Mouse (Mus musculus) Patski (cell line): ENCODE results near the gene Cyp3a13. TPM values are rescaled to one million over a fixed set of nuclear protein-coding genes. Genes with fewer than 3 reads are reported as not detected.

Experiments used
- ATAC-seq: fragments of 100-300 bp; one replicate; pipeline ENCODE4 v1.8.0; 2021
- CTCF ChIA-PET: fragments of 350-600 bp; sonication (Branson Sonifier 250); formaldehyde crosslinking; loops from one replicate; lab custom pipeline; 2022; ENCODE audit warnings: inconsistent platforms; lab: Charles Lee
- POLR2A ChIA-PET: fragments of 350-600 bp; sonication (Branson Sonifier 250); formaldehyde crosslinking; loops from one replicate; lab custom pipeline; 2022; ENCODE audit warnings: antibody characterized with exemption, inconsistent platforms; lab: Charles Lee
- DNase-seq: peaks from one replicate; pipeline ENCODE4 v3.0.0-alpha.2; 2011; ENCODE audit warnings: low read depth, low spot score
- H3K27me3 ChIP-seq: fragments of 371-371 bp; one replicate; pipeline ENCODE4 v1.5.1; 2021
- CTCF ChIP-seq: fragments of 100-300 bp; IDR thresholded peaks from one replicate; pipeline ENCODE4 v1.5.1; 2021
- in situ Hi-C: fragments of 300-500 bp; cut with MboI; formaldehyde crosslinking; loops from 3 replicates; pipeline ENCODE4 v1.11.1; 2018; ENCODE audit warnings: low pct_unique_long_range_greater_than_20kb, mixed read lengths
- polyA plus RNA-seq: library from polyadenylated mRNA; unstranded; gene quantifications from one replicate; pipeline ENCODE4 v1.2.3, GENCODE M21; 2021

The Cyp3a13 gene
- polyA plus RNA-seq, 1 experiment from 2014 or later, result 1.3 TPM

- ATAC-seq, result no peak
- POLR2A ChIA-PET, result no interaction called here
- in situ Hi-C loops, result no loop called here
- CTCF ChIA-PET, result no interaction called here
- no peak for DNase-seq
- no peak for TF ChIP-seq CTCF
- H3K27me3 ChIP-seq, result peaks cover 20% of the 10 kb centered on the region
These were observed 752 bp upstream of the Cyp3a13 start for GRCm38 (mm10) chr5:137922171-137922570.

- ChIA-PET POLR2A (no interaction called here), CTCF (interaction anchor here (1.7 kb wide), 1 partner anchor 10 kb away, joined by 5 read pairs; no protein-coding TSS in a partner anchor)
- ATAC-seq (no peak), DNase-seq (no peak)
- no peak for TF ChIP-seq CTCF
- in situ Hi-C loops, result no loop called here
- H3K27me3 ChIP-seq, result peaks cover 7% of the 10 kb centered on the region
These were observed 5.9 kb downstream of the Cyp3a13 start for GRCm38 (mm10) chr5:137915550-137915949.

- CTCF ChIA-PET, result interaction anchor here (0.9 to 1.7 kb wide), 2 partner anchors 9 to 59 kb away, joined by 4 to 5 read pairs; no protein-coding TSS in a partner anchor
- ATAC-seq (no peak), DNase-seq (no peak)
- peaks cover 7% of the 10 kb centered on the region for H3K27me3 ChIP-seq
- no peak for TF ChIP-seq CTCF
- POLR2A ChIA-PET, result no interaction called here
- in situ Hi-C loops, result no loop called here
These were observed 6.9 kb downstream of the Cyp3a13 start for GRCm38 (mm10) chr5:137914508-137914907.

- CTCF ChIA-PET, result no interaction called here
- POLR2A ChIA-PET, result interaction anchor here (1.0 kb wide), 1 partner anchor 228 kb away, joined by 3 read pairs; no protein-coding TSS in a partner anchor
- no peak for ATAC-seq
- no peak for TF ChIP-seq CTCF
- no peak for DNase-seq
- peaks cover 12% of the 10 kb centered on the region for H3K27me3 ChIP-seq
- in situ Hi-C loops, result no loop called here
These were observed 11.7 kb downstream of the Cyp3a13 start for GRCm38 (mm10) chr5:137909564-137910262.

- ATAC-seq, result no peak
- no peak for DNase-seq
- no peak for TF ChIP-seq CTCF
- CTCF ChIA-PET, result interaction anchor here (0.9 to 1.1 kb wide), 2 partner anchors 53 to 76 kb away, joined by 3 read pairs; no protein-coding TSS in a partner anchor
- peaks cover 56% of the 10 kb centered on the region for H3K27me3 ChIP-seq
- POLR2A ChIA-PET, result no interaction called here
- in situ Hi-C loops, result no loop called here
These were observed 23.6 kb downstream of the Cyp3a13 start for GRCm38 (mm10) chr5:137897812-137898211.

- in situ Hi-C loops, result loop anchor here (5.0 kb wide), 2 partner anchors 59 to 244 kb away; no protein-coding TSS in a partner anchor
- TF ChIP-seq CTCF, result peak; percentile 76
- ATAC-seq, result no peak
- H3K27me3 ChIP-seq, result peaks cover 31% of the 10 kb centered on the region
- DNase-seq, result no peak
- ChIA-PET POLR2A (no interaction called here), CTCF (interaction anchor here (0.8 to 1.5 kb wide), 2 partner anchors 10 to 12 kb away, joined by 4 to 5 read pairs; no protein-coding TSS in a partner anchor)
These were observed 28.5 kb downstream of the Cyp3a13 start for GRCm38 (mm10) chr5:137892954-137893353.

GRCm38 (mm10) chr5:137887666-137888065 lies 33.8 kb downstream of the Cyp3a13 start:
- DNase-seq, result no peak
- H3K27me3 ChIP-seq, result peaks cover 24% of the 10 kb centered on the region
- CTCF ChIA-PET, result no interaction called here
- POLR2A ChIA-PET, result no interaction called here
- in situ Hi-C loops, result no loop called here
- no peak for TF ChIP-seq CTCF
- ATAC-seq, result no peak

GRCm38 (mm10) chr5:137885894-137886293 lies 35.5 kb downstream of the Cyp3a13 start:
- peaks cover 24% of the 10 kb centered on the region for H3K27me3 ChIP-seq
- ChIA-PET POLR2A (no interaction called here), CTCF (interaction anchor here (1.2 to 1.8 kb wide), 4 partner anchors 8 to 255 kb away, joined by 3 to 8 read pairs (median 4); no protein-coding TSS in a partner anchor)
- DNase-seq (peak; percentile 24), ATAC-seq (no peak)
- in situ Hi-C loops, result no loop called here
- TF ChIP-seq CTCF, result peak; percentile 94

GRCm38 (mm10) chr5:137883345-137883744 lies 38.1 kb downstream of the Cyp3a13 start:
- CTCF ChIA-PET, result interaction anchor here (1.2 kb wide), 1 partner anchor 10 kb away, joined by 5 read pairs; no protein-coding TSS in a partner anchor

GRCm38 (mm10) chr5:137882922-137883321 lies 38.5 kb downstream of the Cyp3a13 start:
- in situ Hi-C loops, result no loop called here
- ChIA-PET POLR2A (no interaction called here), CTCF (interaction anchor here (1.2 kb wide), 1 partner anchor 10 kb away, joined by 5 read pairs; no protein-coding TSS in a partner anchor)
- no peak for ATAC-seq
- peaks cover 19% of the 10 kb centered on the region for H3K27me3 ChIP-seq
- DNase-seq, result no peak
- no peak for TF ChIP-seq CTCF

More at GRCm38 (mm10) chr5:137883345-137883744, 38.1 kb downstream of the Cyp3a13 start:
- no peak for TF ChIP-seq CTCF
- peaks cover 17% of the 10 kb centered on the region for H3K27me3 ChIP-seq
- no peak for ATAC-seq
- no peak for DNase-seq
- POLR2A ChIA-PET, result no interaction called here
- in situ Hi-C loops, result no loop called here

- DNase-seq (no peak), ATAC-seq (no peak)
- in situ Hi-C loops, result loop anchor here (5.0 kb wide), 1 partner anchor 76 kb away; no protein-coding TSS in a partner anchor
- CTCF ChIA-PET, result interaction anchor here (0.8 to 2.7 kb wide), 6 partner anchors 8 to 86 kb away, joined by 3 to 9 read pairs (median 6); no protein-coding TSS in a partner anchor
- POLR2A ChIA-PET, result interaction anchor here (0.5 kb wide), 1 partner anchor 1245 kb away, joined by 4 read pairs; no protein-coding TSS in a partner anchor
- H3K27me3 ChIP-seq, result peaks cover 4% of the 10 kb centered on the region
- TF ChIP-seq CTCF, result peak; percentile 76
These were observed 43.6 kb downstream of the Cyp3a13 start for GRCm38 (mm10) chr5:137877860-137878259.
